Mouse (Mus musculus) heart, postnatal 25 days (tissue): ENCODE results near the gene Slc16a14. TPM values are rescaled to one million over a fixed set of nuclear protein-coding genes. Genes with fewer than 3 reads are reported as not detected.
"Not testable (repeated sequence)": the region's sequence is repeated elsewhere in the genome, so short reads cannot be mapped to it uniquely, and the experiment has no call there.

Experiments
- DNase-seq: peaks from one replicate; pipeline ENCODE4 v3.0.0; 2022; ENCODE audit warnings: low spot score
- intact Hi-C: fragments of 180-260 bp; cut with DNase I; formaldehyde crosslinking; loops from one replicate; pipeline ENCODE4 v1.15.1; 2025
- total RNA-seq, 2 experiments: library from RNA; stranded (reverse); gene quantifications; 2 replicates each; pipeline ENCODE4 v1.2.3; 2021

Slc16a14 gene
- total RNA-seq: under 1 TPM in 1 of 2 experiments, not detected in 1; 0.62 TPM

GRCm38 (mm10) chr1:84934503-84935333, at the start of gene Slc16a14:
Gene Slc16a14 (minus strand): TSS chr1:84935134.
- intact Hi-C loops: no loop called here
- no peak for DNase-seq

GRCm38 (mm10) chr1:84961779-84962178, 26.8 kb upstream of the Slc16a14 start:
- intact Hi-C loops, DNase-seq: not testable (repeated sequence)

- intact Hi-C loops, DNase-seq: not testable (repeated sequence)
These were observed 22.8 kb upstream of the Slc16a14 start for GRCm38 (mm10) chr1:84957713-84958112.

GRCm38 (mm10) chr1:84956771-84957170, 21.8 kb upstream of the Slc16a14 start:
- intact Hi-C loops, DNase-seq: not testable (repeated sequence)

GRCm38 (mm10) chr1:84952456-84953181, 17.7 kb upstream of the Slc16a14 start:
- intact Hi-C loops: no loop called here
- no peak for DNase-seq

GRCm38 (mm10) chr1:84951566-84951965, 16.6 kb upstream of the Slc16a14 start:
- no peak for DNase-seq
- intact Hi-C loops: no loop called here

- DNase-seq: no peak
- intact Hi-C loops: no loop called here
These were observed 12.5 kb upstream of the Slc16a14 start for GRCm38 (mm10) chr1:84947390-84947789.

- no peak for DNase-seq
- intact Hi-C loops: no loop called here
These were observed 11.0 kb upstream of the Slc16a14 start for GRCm38 (mm10) chr1:84945950-84946349.

GRCm38 (mm10) chr1:84943549-84943948, 8.6 kb upstream of the Slc16a14 start:
- no peak for DNase-seq
- intact Hi-C loops: no loop called here

GRCm38 (mm10) chr1:84942666-84943065, 7.7 kb upstream of the Slc16a14 start:
- DNase-seq: no peak
- intact Hi-C loops: no loop called here

- intact Hi-C loops: no loop called here
- DNase-seq: no peak
These were observed 5.4 kb upstream of the Slc16a14 start for GRCm38 (mm10) chr1:84940322-84940721.

GRCm38 (mm10) chr1:84939466-84939865, 4.5 kb upstream of the Slc16a14 start:
- DNase-seq: no peak
- intact Hi-C loops: no loop called here

GRCm38 (mm10) chr1:84936716-84937510, 2.0 kb upstream of the Slc16a14 start:
- no peak for DNase-seq
- intact Hi-C loops: no loop called here

GRCm38 (mm10) chr1:84935668-84936067, 734 bp upstream of the Slc16a14 start:
- intact Hi-C loops: no loop called here
- DNase-seq: no peak

GRCm38 (mm10) chr1:84934151-84934502, 807 bp downstream of the Slc16a14 start:
- DNase-seq: no peak
- intact Hi-C loops: no loop called here

- intact Hi-C loops: no loop called here
These were observed 1.3 kb downstream of the Slc16a14 start for GRCm38 (mm10) chr1:84933472-84934150.

GRCm38 (mm10) chr1:84925599-84925998, 9.3 kb downstream of the Slc16a14 start:
- intact Hi-C loops: no loop called here
- DNase-seq: no peak

More at GRCm38 (mm10) chr1:84933472-84934150, 1.3 kb downstream of the Slc16a14 start:
- DNase-seq: peak; percentile 18

- DNase-seq: no peak
These were observed 10.8 kb downstream of the Slc16a14 start for GRCm38 (mm10) chr1:84924134-84924533.

GRCm38 (mm10) chr1:84923432-84923831, 11.5 kb downstream of the Slc16a14 start:
- no peak for DNase-seq
- intact Hi-C loops: no loop called here

More at GRCm38 (mm10) chr1:84924134-84924533, 10.8 kb downstream of the Slc16a14 start:
- intact Hi-C loops: no loop called here

GRCm38 (mm10) chr1:84918865-84919264, 16.1 kb downstream of the Slc16a14 start:
- intact Hi-C loops: no loop called here
- DNase-seq: no peak
